Mouse (Mus musculus) brain, adult 2 months (tissue): ENCODE measurements at regions not wholly inside any gene's neighbourhood (a gene's known extent, or its start where the extent isn't known, plus 50 kb on each side); places are given as distances from the start of the nearest gene placed in this dataset.

Experiments used
- DNase-seq: peaks from one replicate; pipeline ENCODE4 v3.0.0; 2011; ENCODE audit warnings: low read depth, low spot score

DNA sequence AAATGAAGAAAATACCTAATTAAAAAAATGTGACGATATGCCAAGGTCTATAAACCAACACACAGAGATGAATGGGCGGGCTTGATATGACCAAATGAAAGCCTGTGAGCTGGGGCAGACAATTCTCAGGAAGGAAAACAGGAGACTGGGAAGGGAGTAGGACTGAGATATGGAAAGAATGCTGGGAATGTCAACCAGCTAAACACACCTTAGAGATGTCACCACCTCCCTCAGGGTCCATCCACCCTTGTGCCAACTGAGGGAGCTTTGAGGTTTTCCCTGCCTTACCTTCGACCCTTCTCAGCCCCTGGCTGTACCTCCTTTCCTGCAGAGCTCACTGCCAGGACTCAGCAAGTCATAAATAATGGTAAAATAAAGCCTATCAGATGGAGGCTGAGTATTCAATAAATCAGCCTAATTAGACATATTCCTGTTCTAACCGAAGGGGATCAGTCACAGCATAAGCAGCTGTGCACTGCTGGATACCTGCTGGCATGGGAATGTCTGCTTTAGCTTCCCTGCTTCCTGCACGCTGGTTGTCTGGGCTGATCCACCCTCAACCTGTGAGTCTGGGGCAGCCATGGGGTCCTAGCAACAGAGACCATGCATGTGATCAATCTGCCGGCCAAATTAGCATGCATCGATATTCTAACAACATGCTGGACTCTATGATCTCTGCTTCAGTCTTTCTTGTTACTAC is 137.4 kb downstream of the Nuak1 start:
- DNase-seq, result no peak

DNA sequence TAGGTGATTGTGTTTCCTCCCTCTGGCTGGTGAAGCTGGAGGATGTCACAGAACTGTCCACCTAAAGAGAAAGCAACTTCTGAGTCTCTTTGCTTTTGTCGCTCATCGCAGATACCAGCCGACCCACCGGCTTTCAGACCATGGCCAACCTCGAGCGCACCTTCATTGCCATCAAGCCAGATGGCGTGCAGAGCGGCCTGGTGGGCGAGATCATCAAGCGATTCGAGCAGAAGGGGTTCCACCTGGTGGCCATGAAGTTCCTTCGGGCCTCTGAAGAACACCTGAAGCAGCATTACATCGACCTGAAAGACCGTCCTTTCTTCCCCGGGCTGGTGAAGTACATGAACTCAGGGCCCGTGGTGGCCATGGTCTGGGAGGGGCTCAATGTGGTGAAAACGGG is 131.7 kb downstream of the Nuak1 start:
- DNase-seq, result peak; percentile 54

DNA sequence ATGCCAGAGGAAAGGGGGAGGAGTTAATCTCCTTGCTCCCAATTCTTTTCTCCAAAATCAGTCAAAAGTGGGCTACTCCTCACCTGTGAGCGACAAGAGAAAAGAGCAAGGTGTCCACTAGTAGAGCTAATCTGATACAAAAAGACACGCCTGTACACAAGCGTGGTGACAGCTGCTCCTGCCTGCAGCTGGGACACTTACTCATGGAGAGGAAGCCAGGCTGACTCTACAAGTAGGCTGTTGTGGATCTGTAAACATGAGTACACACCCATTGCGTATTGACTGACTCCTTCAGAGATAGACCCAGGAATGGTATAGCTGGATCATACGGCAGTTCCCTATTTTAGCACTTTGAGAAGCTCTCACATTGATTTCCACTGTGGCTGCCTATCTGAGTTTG is 129.7 kb downstream of the Nuak1 start:
- DNase-seq, result no peak

DNA sequence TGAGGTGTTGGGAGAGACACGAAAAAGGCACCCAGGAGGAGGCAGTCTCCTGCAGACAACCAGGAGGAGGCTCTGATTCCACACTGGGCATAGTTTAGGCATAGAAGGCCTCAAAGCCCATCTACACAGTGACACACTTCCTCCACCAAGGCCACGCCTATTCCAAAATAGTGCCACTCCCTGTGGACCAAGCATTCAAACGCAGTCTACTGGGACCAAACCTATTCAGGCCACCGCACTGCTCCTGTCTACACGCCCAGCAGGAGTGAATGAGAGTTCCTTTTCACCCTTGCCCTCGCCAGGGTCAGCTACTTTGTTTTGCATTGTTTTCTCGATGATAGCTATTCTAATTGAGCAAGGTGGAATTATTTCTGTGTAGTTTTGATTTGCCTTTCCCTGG is 127.7 kb downstream of the Nuak1 start:
- DNase-seq, result no peak

DNA sequence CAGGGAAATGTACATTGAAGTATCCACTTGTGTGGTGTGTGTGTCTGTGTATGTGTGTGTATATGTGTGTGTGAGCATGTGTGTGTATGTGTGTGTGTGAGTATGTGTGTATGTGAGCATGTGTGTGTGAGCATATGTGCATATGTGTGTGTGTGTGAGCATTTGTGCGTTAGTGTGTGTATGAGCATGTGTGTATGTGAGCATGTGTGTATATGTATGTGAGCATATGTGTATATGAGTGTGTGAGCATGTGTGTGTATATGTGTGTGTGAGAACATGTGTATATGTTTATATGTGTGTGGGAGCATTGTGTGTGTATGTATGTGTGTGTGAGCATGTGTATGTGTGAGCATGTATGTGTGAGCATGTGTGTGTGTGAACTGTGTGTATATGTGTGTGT is 123.5 kb downstream of the Nuak1 start:
- DNase-seq, result no peak

DNA sequence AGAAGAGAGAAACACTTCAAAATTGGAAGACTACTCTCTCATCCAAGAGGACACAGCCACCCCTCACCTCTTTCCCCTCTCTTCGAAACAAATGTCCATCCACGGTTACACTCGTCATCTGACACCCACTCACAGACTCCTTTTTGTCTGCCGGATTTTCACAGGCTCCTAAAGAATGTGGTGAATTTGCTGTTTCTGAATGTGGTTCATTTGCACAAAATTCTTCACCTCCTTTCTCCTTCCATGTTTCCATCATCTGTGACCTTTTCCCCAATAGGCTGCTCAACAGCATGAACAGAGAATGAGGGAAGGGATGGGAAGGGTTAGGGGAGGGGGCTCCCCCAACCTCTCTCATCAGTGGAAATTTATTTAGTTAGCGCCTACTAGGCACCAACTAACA is 122.4 kb downstream of the Nuak1 start:
- peak; percentile 40 for DNase-seq
